Comparison of ENCODE assay signal across 8 mouse cellular contexts in genomic region chr1:193423653-193424075, GRCm38 (mm10). TPM values are rescaled to one million over a fixed set of nuclear protein-coding genes. Genes with fewer than 3 reads are reported as not detected.
DNase-seq lines count a peak whose midpoint lies in the region; ATAC-seq and TF ChIP-seq lines count a peak whose summit lies in the region.

No protein-coding gene starts in this region.

- no peak overlapping the region for H3K27ac ChIP-seq in forebrain, embryonic 13.5 days
- H3K27ac ChIP-seq in forebrain, embryonic 11.5 days (ENCODE audit: low read depth, low read length) = no peak overlapping the region
- H3K27ac ChIP-seq in forebrain, embryonic 14.5 days (ENCODE audit: low read depth, low read length) = 0 out of 2 replicates have a peak overlapping the region, but pooled peaks have one; percentile 39
- no peak overlapping the region for H3K27ac ChIP-seq in liver, adult 2 months (replicated peaks; ENCODE audit: insufficient read depth, low read depth, low read length)
- H3K27ac ChIP-seq in midbrain, embryonic 13.5 days = peak overlapping the region; percentile 91
- no peak overlapping the region for H3K27ac ChIP-seq in gastrocnemius, adult 2 months

- H3K4me3 ChIP-seq in forebrain, embryonic 13.5 days = no peak overlapping the region
- H3K4me3 ChIP-seq in forebrain, embryonic 11.5 days (ENCODE audit: low read depth, low read length) = no peak overlapping the region
- H3K4me3 ChIP-seq in forebrain, embryonic 14.5 days (ENCODE audit: low read depth, low read length) = no peak overlapping the region
- H3K4me3 ChIP-seq in liver, adult 2 months (ENCODE audit: insufficient read depth, low read depth, low read length) = no peak overlapping the region
- H3K4me3 ChIP-seq in midbrain, embryonic 13.5 days (replicated peaks) = no peak overlapping the region
- H3K4me3 ChIP-seq in gastrocnemius, adult 2 months = no peak overlapping the region

- TF ChIP-seq POLR2A in liver, adult 2 months (IDR thresholded peaks at IDR 0.05; ENCODE audit: extremely low read depth, insufficient read depth, low read length) = no peak

- no peak for DNase-seq in forebrain, embryonic 11.5 days (ENCODE audit: low spot score)
- DNase-seq in forebrain, embryonic 14.5 days (ENCODE audit: low spot score) = peak; percentile 52
- peak; percentile 26 for DNase-seq in liver, adult 2 months (ENCODE audit: extremely low read depth, low read depth, low spot score)
- DNase-seq in gastrocnemius, adult 2 months = no peak
- no peak for DNase-seq in thymus, postnatal 36 days
- DNase-seq in ovary, postnatal 10 days (ENCODE audit: low spot score) = no peak

- H3K79me2 ChIP-seq in liver, adult 2 months (ENCODE audit: control insufficient read depth, insufficient read depth, low read length) = no peaks in the 10 kb centered on the region

- H3K9me3 ChIP-seq in forebrain, embryonic 13.5 days (replicated peaks) = no peaks in the 10 kb centered on the region
- H3K9me3 ChIP-seq in forebrain, embryonic 11.5 days (ENCODE audit: control insufficient read depth, low read length) = no peaks in the 10 kb centered on the region
- H3K9me3 ChIP-seq in forebrain, embryonic 14.5 days (replicated peaks; ENCODE audit: control insufficient read depth, low read length) = no peaks in the 10 kb centered on the region
- H3K9me3 ChIP-seq in midbrain, embryonic 13.5 days = no peaks in the 10 kb centered on the region

- no peaks in the 10 kb centered on the region for H3K36me3 ChIP-seq in forebrain, embryonic 13.5 days (ENCODE audit: poor library complexity, severe bottlenecking)
- no peaks in the 10 kb centered on the region for H3K36me3 ChIP-seq in forebrain, embryonic 11.5 days (ENCODE audit: control insufficient read depth, insufficient read depth, low read length)
- no peaks in the 10 kb centered on the region for H3K36me3 ChIP-seq in forebrain, embryonic 14.5 days (ENCODE audit: control insufficient read depth, insufficient read depth, low read length)
- no peaks in the 10 kb centered on the region for H3K36me3 ChIP-seq in liver, adult 2 months (ENCODE audit: control insufficient read depth, insufficient read depth, low read length)
- H3K36me3 ChIP-seq in midbrain, embryonic 13.5 days = no peaks in the 10 kb centered on the region

- no peak overlapping the region for H3K9ac ChIP-seq in forebrain, embryonic 13.5 days
- no peak overlapping the region for H3K9ac ChIP-seq in forebrain, embryonic 11.5 days (ENCODE audit: low read length)
- no peak overlapping the region for H3K9ac ChIP-seq in forebrain, embryonic 14.5 days (ENCODE audit: low read length)
- H3K9ac ChIP-seq in liver, adult 2 months (ENCODE audit: low read depth, low read length) = no peak overlapping the region
- 0 out of 2 replicates have a peak overlapping the region, but pooled peaks have one; percentile 19 for H3K9ac ChIP-seq in midbrain, embryonic 13.5 days (replicated peaks)

- TF ChIP-seq CTCF in liver, adult 2 months (IDR thresholded peaks at IDR 0.05; ENCODE audit: low read depth, low read length) = no peak
- no peak for TF ChIP-seq CTCF in gastrocnemius, adult 2 months (IDR thresholded peaks at IDR 0.05)

- WGBS in forebrain, embryonic 13.5 days = 35% methylated on average over 8 of the region's 8 CpGs
- WGBS in forebrain, embryonic 11.5 days = 58% methylated on average over 8 of the region's 8 CpGs
- WGBS in forebrain, embryonic 14.5 days = 35% methylated on average over 8 of the region's 8 CpGs
- 8% methylated on average over 8 of the region's 8 CpGs for WGBS in liver, adult 2 months
- 24% methylated on average over 8 of the region's 8 CpGs for WGBS in midbrain, embryonic 13.5 days

- peaks cover 20% of the 10 kb centered on the region for H3K4me1 ChIP-seq in forebrain, embryonic 13.5 days
- no peaks in the 10 kb centered on the region for H3K4me1 ChIP-seq in forebrain, embryonic 11.5 days (replicated peaks; ENCODE audit: control insufficient read depth, insufficient read depth, low read length)
- H3K4me1 ChIP-seq in forebrain, embryonic 14.5 days (ENCODE audit: control insufficient read depth, insufficient read depth, low read length) = peaks cover 15% of the 10 kb centered on the region
- peaks cover 4% of the 10 kb centered on the region; the same call in 1 of the 2 replicates for H3K4me1 ChIP-seq in liver, adult 2 months (ENCODE audit: control insufficient read depth, insufficient read depth, low read length)
- H3K4me1 ChIP-seq in midbrain, embryonic 13.5 days (replicated peaks) = peaks cover 37% of the 10 kb centered on the region

- H3K4me2 ChIP-seq in forebrain, embryonic 13.5 days = no peak overlapping the region
- H3K4me2 ChIP-seq in forebrain, embryonic 11.5 days (ENCODE audit: low read depth, low read length, severe bottlenecking) = no peak overlapping the region
- H3K4me2 ChIP-seq in forebrain, embryonic 14.5 days (ENCODE audit: low read length) = no peak overlapping the region
- H3K4me2 ChIP-seq in midbrain, embryonic 13.5 days (replicated peaks) = peak overlapping the region; percentile 16; the same call in 1 of the 2 replicates

- intact Hi-C loops in gastrocnemius, adult 2 months (cut with DNase I) = no loop called here

- H3K27me3 ChIP-seq in forebrain, embryonic 13.5 days = peaks cover 60% of the 10 kb centered on the region
- H3K27me3 ChIP-seq in forebrain, embryonic 11.5 days (ENCODE audit: control insufficient read depth, insufficient read depth, low read length) = peaks cover 5% of the 10 kb centered on the region; the same call in 1 of the 2 replicates
- peaks cover 20% of the 10 kb centered on the region; the same call in 1 of the 2 replicates for H3K27me3 ChIP-seq in forebrain, embryonic 14.5 days (replicated peaks; ENCODE audit: control insufficient read depth, insufficient read depth, low read length)
- H3K27me3 ChIP-seq in liver, adult 2 months (ENCODE audit: control insufficient read depth, insufficient read depth, low read length) = no peaks in the 10 kb centered on the region
- H3K27me3 ChIP-seq in midbrain, embryonic 13.5 days = peaks cover 3% of the 10 kb centered on the region; the same call in 1 of the 2 replicates

- peak; percentile 45; the same call in 1 of the 2 replicates for ATAC-seq in forebrain, embryonic 13.5 days
- no peak for ATAC-seq in forebrain, embryonic 11.5 days (replicated peaks; ENCODE audit: low FRiP score)
- peak; percentile 68 for ATAC-seq in forebrain, embryonic 14.5 days
- ATAC-seq in midbrain, embryonic 13.5 days = peak; percentile 77

RNA-seq across cellular contexts. Expression of gene Camk1g, which starts 53.6 kb away (rescaled TPM):
- polyA plus RNA-seq in forebrain, embryonic 13.5 days (2015; fragmentation: Nextera tagmentation; extraction: Ambion mirVana) = 26.7 and 30.0 TPM in 2 replicates
- polyA plus RNA-seq in forebrain, embryonic 11.5 days (2014; fragmentation: Nextera tagmentation; extraction: Ambion mirVana) = 15.0 and 17.4 TPM in 2 replicates
- polyA plus RNA-seq in forebrain, embryonic 14.5 days (2014; fragmentation: Nextera tagmentation; extraction: Ambion mirVana) = 36.1 and 44.6 TPM in 2 replicates
- not detected in 2 replicates for total RNA-seq in liver, adult 2 months (2014; rRNA removed)
- polyA plus RNA-seq in liver, adult 2 months (2012; rRNA removed) = not detected in 2 replicates
- polyA plus RNA-seq in midbrain, embryonic 13.5 days (2015; fragmentation: Nextera tagmentation; extraction: Ambion mirVana) = 42.5 and 43.0 TPM in 2 replicates
- total RNA-seq in gastrocnemius, adult 2 months (2021) = under 1 TPM in 1 of 2 experiments, not detected in 1; 0.22 TPM

Comparison
In these comparisons a context has a peak if more than half of its experiments do, and no peak if none do; other contexts are left out.
1. H3K27ac ChIP-seq: peak in forebrain, embryonic 14.5 days (single experiment) and midbrain, embryonic 13.5 days (single experiment); none in forebrain, embryonic 13.5 days (single experiment), forebrain, embryonic 11.5 days (single experiment), liver, adult 2 months (single experiment) and gastrocnemius, adult 2 months (single experiment).
2. DNase-seq: peak in forebrain, embryonic 14.5 days (single experiment) and liver, adult 2 months (single experiment); none in forebrain, embryonic 11.5 days (single experiment), gastrocnemius, adult 2 months (single experiment), thymus, postnatal 36 days (0 of 2) and ovary, postnatal 10 days (single experiment).
3. RNA of gene Camk1g, which starts 53.6 kb away (polyA plus RNA-seq): 42.5 to 43.0 TPM in midbrain, embryonic 13.5 days, 36.1 to 44.6 TPM in forebrain, embryonic 14.5 days, 26.7 to 30.0 TPM in forebrain, embryonic 13.5 days and 15.0 to 17.4 TPM in forebrain, embryonic 11.5 days; not detected in liver, adult 2 months; every median in the first group is over 10 times any median in the second.